Mouse (Mus musculus) thymus, postnatal 14 days (tissue): ENCODE data around the gene Wnt10b.

Experiments used
- DNase-seq: peaks from one replicate; pipeline ENCODE4 v3.0.0; 2021

Wnt10b gene

DNA sequence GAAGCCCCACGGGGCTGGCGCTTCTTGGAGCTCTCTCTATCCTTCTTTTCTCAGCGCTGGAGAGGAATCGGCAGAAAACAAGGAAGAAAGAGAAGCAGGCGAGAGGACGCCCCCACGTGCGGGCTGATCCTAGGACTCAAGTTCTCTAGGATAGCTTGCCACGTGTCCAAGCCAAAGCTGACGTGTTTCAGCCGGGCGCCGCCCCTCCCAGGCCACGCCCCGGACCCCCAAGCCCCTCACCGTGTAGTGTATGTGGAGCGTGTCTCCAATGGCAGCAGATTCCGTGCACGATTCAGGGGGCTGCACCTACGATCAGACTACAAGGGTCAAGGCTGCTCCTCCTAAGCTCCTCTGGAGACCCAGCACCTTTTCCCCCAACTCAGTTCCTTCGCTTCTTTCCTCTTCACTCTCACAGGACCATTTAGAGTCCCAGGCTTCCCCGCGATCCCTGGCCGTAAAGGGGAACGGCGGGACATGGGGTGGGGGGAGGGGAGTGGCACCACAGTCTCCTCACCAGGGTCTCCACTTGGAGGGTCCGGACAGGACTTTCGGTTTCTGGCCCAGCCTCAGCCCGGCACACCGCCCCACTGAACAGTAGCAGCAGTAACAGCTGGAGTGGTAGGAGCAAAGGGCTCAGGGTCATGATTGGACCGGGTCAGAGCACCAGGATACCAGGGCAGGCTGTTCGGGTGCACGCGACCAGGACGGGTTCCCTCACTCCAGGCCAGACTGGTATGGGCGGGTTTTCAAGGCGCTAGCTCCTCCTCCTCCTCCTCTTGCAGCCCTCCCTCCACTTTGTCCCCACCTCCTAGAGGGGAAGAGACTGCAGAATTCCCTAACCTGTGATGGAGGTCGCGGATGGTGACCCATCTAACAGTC, 50.3 kb downstream of the Wnt10b start, which contains the start of gene Fkbp11:
Fkbp11 (minus strand) TSS at position 756 of the 879 bp plus-strand sequence.
- peak; percentile 22 for DNase-seq

DNA sequence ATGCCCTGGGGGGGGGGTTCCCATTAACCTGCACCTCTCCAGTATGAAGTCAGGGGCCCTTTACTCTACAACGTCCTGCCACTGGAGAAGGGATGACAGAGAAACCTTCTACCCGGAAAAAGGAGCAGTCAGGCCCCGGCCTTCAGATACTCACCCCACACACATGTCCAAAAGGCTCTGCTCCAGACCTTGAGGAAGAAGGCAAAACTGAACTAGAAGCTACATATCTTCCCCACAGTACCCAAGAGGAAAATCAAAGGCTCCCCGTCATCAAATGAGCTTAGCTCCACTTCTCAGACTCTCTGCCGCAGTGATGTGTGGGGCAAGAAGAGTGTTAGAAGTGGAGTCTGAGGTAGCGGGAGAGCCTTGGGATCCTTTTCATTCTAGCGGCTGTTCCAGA, 51.2 kb downstream of the Wnt10b start:
- DNase-seq: no peak

DNA sequence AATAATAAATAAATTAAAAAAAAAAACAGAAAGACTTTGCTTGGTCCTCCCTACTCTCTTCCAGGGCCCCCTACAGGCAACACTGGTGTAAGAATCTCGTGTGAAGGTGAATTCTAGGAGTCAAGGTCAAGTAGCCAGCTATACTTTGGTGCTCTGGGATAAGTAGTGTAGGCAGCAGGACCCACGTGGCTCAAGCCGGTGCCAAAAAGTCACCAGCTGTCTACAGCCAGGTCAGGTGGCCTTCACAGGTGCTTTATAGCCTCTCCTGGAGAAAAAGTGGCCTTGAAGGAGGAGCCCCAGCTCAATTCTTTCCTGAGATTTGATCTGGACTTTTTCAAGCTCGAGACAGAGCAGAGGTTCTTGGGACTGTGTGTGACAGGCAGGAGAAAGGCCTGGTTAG, 51.9 kb downstream of the Wnt10b start:
- no peak for DNase-seq

DNA sequence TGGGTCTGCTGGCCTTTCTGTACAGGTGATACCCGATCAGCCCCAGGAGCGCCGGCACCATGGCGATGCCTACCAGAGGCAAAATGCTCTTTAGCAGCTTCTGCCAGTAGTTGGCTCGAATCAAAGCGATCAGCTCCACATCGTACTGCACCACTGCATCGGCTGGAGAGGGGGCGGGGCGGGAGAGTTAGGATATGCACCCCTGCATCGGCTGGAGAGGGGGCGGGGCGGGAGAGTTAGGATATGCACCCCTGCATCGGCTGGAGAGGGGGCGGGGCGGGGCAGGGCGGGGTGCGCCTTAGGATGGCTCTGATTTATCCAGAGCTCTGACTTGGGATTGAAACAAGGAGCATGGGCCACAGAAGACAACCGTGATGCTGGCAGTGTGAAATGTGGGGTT, 53.5 kb downstream of the Wnt10b start:
- DNase-seq: no peak

DNA sequence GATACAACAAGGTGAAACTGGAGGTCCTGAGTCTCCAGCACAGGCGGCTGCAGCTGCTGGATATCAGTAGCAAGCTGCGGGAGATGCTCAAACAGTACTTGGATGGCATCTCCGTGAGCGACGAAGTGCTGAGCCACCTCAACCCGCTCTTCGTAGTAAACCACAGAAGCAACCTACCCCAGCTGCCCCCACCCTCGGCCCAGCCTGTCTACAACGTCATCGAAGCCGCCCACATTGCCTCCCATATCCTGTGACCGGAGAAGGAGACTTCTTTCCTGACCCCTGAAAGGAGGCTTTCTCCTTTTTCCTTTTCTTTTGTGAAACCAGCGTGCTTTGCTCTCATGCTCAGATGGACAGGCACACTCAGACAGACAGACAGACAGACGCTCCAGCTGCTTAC, 55.1 kb downstream of the Wnt10b start:
- peak; percentile 47 for DNase-seq

DNA sequence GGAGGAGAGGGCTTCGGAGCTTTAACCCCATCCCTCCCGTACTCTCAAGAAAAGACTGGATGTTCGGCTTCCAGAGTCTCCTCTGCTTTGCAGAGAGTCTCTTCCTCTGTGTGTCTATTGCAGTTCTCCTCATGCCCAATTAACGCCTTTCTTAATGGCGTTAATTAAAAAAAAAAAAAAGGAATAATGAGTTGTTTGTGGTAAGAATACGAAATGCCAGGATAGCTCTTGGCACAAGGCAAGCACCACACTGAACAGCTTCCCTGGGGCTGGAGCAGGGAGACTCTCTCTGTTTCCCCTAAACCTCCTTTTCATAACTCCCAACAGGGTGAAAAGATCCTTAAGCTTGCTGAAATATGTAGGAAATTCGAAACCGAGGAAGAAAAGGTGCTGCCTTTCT, 55.8 kb downstream of the Wnt10b start:
- DNase-seq: no peak
